In the genomic region with DNA sequence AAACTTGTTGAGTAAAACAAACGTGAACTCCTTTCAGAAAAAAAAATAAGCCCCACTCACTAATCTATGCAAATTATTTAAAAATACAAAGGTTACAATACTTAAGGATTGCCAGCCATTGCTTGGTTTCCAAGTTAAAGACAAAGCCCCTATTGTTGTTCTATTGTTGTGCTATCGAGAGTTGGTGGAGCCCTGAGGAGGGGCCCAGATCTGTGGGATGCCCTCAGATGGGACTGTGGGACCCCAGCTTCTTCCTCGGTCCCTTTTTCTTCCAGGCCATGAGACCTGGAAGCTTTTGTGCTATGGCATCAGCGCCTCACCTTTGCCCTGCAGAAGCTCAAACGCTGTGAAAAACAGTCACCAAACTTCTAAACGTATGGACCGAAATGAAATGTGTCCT, we compare ENCODE assay signal across 22 mouse cellular contexts. TPM values are rescaled to one million over a fixed set of nuclear protein-coding genes. Genes with fewer than 3 reads are reported as not detected.
DNase-seq lines count a peak whose midpoint lies in the region; ATAC-seq and TF ChIP-seq lines count a peak whose summit lies in the region.
"Had no signal": no experiment of that assay in that cellular context is flagged by ENCODE, and none has a peak within 500 bp of the region (broad histone marks: within the 10 kb centered on the region; RNA-seq: fewer than 3 reads in every experiment).

No protein-coding gene starts in this region.

- 26% methylated on average over 7 of the region's 7 CpGs for WGBS in midbrain, embryonic 10.5 days
- WGBS in midbrain, postnatal 0 days: 29% methylated on average over 7 of the region's 7 CpGs
- WGBS in forebrain, embryonic 14.5 days: 25% methylated on average over 7 of the region's 7 CpGs
- WGBS in hindbrain, embryonic 15.5 days: 18% methylated on average over 7 of the region's 7 CpGs

- no peak overlapping the region for H3K4me3 ChIP-seq in midbrain, embryonic 10.5 days
- H3K4me3 ChIP-seq in midbrain, postnatal 0 days (ENCODE audit: low read depth, low read length): no peak overlapping the region
- H3K4me3 ChIP-seq in forebrain, embryonic 14.5 days (ENCODE audit: low read depth, low read length): no peak overlapping the region
- no peak overlapping the region for H3K4me3 ChIP-seq in hindbrain, embryonic 15.5 days
- H3K4me3 ChIP-seq: erythroblast, embryonic 14.5 days; heart, embryonic 12.5 days; left cerebral cortex, adult 2 months; limb, embryonic 10.5 days had no signal

- H3K4me2 ChIP-seq in midbrain, postnatal 0 days (ENCODE audit: low read depth, low read length, poor library complexity, severe bottlenecking): no peak overlapping the region
- H3K4me2 ChIP-seq in forebrain, embryonic 14.5 days (ENCODE audit: low read length): 0 out of 2 replicates have a peak overlapping the region, but pooled peaks have one; percentile 14
- H3K4me2 ChIP-seq in hindbrain, embryonic 15.5 days: peak overlapping the region; percentile 11; the same call in 1 of the 2 replicates
- H3K4me2 ChIP-seq: heart, embryonic 12.5 days; liver, embryonic 11.5 days had no signal

- peaks cover 18% of the 10 kb centered on the region; the same call in 1 of the 2 replicates for H3K27me3 ChIP-seq in midbrain, embryonic 10.5 days (ENCODE audit: low read depth, poor library complexity, severe bottlenecking)
- H3K27me3 ChIP-seq in midbrain, postnatal 0 days (ENCODE audit: insufficient read depth, low read length): no peaks in the 10 kb centered on the region
- H3K27me3 ChIP-seq in forebrain, embryonic 14.5 days (replicated peaks; ENCODE audit: control insufficient read depth, insufficient read depth, low read length): no peaks in the 10 kb centered on the region
- H3K27me3 ChIP-seq in hindbrain, embryonic 15.5 days: no peaks in the 10 kb centered on the region
- H3K27me3 ChIP-seq: heart, embryonic 12.5 days had no signal

- peak overlapping the region; percentile 74 for H3K27ac ChIP-seq in midbrain, embryonic 10.5 days (replicated peaks)
- no peak overlapping the region for H3K27ac ChIP-seq in midbrain, postnatal 0 days (ENCODE audit: low read depth, low read length)
- H3K27ac ChIP-seq in forebrain, embryonic 14.5 days (ENCODE audit: low read depth, low read length): no peak overlapping the region
- H3K27ac ChIP-seq in hindbrain, embryonic 15.5 days (replicated peaks): no peak overlapping the region
- H3K27ac ChIP-seq: left cerebral cortex, adult 2 months; limb, embryonic 10.5 days; macrophage had no signal

- H3K9ac ChIP-seq in midbrain, postnatal 0 days (replicated peaks; ENCODE audit: low read length, poor library complexity, severe bottlenecking): no peak overlapping the region
- H3K9ac ChIP-seq in forebrain, embryonic 14.5 days (ENCODE audit: low read length): no peak overlapping the region
- H3K9ac ChIP-seq in hindbrain, embryonic 15.5 days: no peak overlapping the region
- H3K9ac ChIP-seq: heart, embryonic 12.5 days had no signal

- no peaks in the 10 kb centered on the region for H3K36me3 ChIP-seq in midbrain, embryonic 10.5 days
- no peaks in the 10 kb centered on the region for H3K36me3 ChIP-seq in midbrain, postnatal 0 days (ENCODE audit: insufficient read depth, low read length)
- H3K36me3 ChIP-seq in forebrain, embryonic 14.5 days (ENCODE audit: control insufficient read depth, insufficient read depth, low read length): no peaks in the 10 kb centered on the region
- no peaks in the 10 kb centered on the region for H3K36me3 ChIP-seq in hindbrain, embryonic 15.5 days
- H3K36me3 ChIP-seq: G1E; heart, embryonic 12.5 days; limb, embryonic 10.5 days had no signal

- H3K9me3 ChIP-seq in midbrain, embryonic 10.5 days (replicated peaks): no peaks in the 10 kb centered on the region
- H3K9me3 ChIP-seq in midbrain, postnatal 0 days (ENCODE audit: low read length): no peaks in the 10 kb centered on the region
- H3K9me3 ChIP-seq in forebrain, embryonic 14.5 days (replicated peaks; ENCODE audit: control insufficient read depth, low read length): no peaks in the 10 kb centered on the region
- H3K9me3 ChIP-seq in hindbrain, embryonic 15.5 days: no peaks in the 10 kb centered on the region
- H3K9me3 ChIP-seq: G1E; heart, embryonic 12.5 days; limb, embryonic 10.5 days had no signal

- TF ChIP-seq CTCF in midbrain, postnatal 0 days (IDR thresholded peaks at IDR 0.05): no peak

- H3K4me1 ChIP-seq in midbrain, embryonic 10.5 days: peaks cover 22% of the 10 kb centered on the region
- no peaks in the 10 kb centered on the region for H3K4me1 ChIP-seq in midbrain, postnatal 0 days (ENCODE audit: insufficient read depth, low read length)
- H3K4me1 ChIP-seq in forebrain, embryonic 14.5 days (ENCODE audit: control insufficient read depth, insufficient read depth, low read length): peaks cover 11% of the 10 kb centered on the region
- H3K4me1 ChIP-seq in hindbrain, embryonic 15.5 days (replicated peaks): peaks cover 9% of the 10 kb centered on the region
- H3K4me1 ChIP-seq: heart, embryonic 12.5 days; limb, embryonic 10.5 days had no signal

- peak; percentile 29 for DNase-seq in midbrain, embryonic 10.5 days (ENCODE audit: low spot score)
- DNase-seq in midbrain, postnatal 0 days (ENCODE audit: low spot score): no peak
- peak; percentile 30 for DNase-seq in forebrain, embryonic 14.5 days (ENCODE audit: low spot score)
- peak; percentile 64 for DNase-seq in retina, postnatal 1 day
- no peak for DNase-seq in gastrocnemius, adult 8-10 months (ENCODE audit: low spot score in 2 of 2)
- no peak for DNase-seq in layer of hippocampus, adult 18-20 months (ENCODE audit: low spot score in 2 of 2)
- DNase-seq: cerebellum, postnatal 10 days; heart, postnatal 36 days; kidney, postnatal 10 days; lung, adult 2 months; spleen, adult 18-20 months; thymus, adult 18-20 months had no signal

- no peak for ATAC-seq in midbrain, postnatal 0 days (ENCODE audit: low FRiP score)
- no peak for ATAC-seq in forebrain, embryonic 14.5 days
- no peak for ATAC-seq in hindbrain, embryonic 15.5 days (ENCODE audit: low FRiP score, low read depth)
- ATAC-seq: intestine, postnatal 0 days had no signal

RNA-seq across cellular contexts. Expression of gene Gas2l3, which starts 37.9 kb away (rescaled TPM):
- polyA plus RNA-seq in midbrain, embryonic 10.5 days (2016; fragmentation: Nextera tagmentation; extraction: Ambion mirVana): 18.7 and 19.4 TPM in 2 replicates
- 3.7 and 7.0 TPM in 2 replicates for total RNA-seq in midbrain, postnatal 0 days (2014; rRNA removed)
- polyA plus RNA-seq in midbrain, postnatal 0 days (2015; fragmentation: Nextera tagmentation; extraction: Ambion mirVana): 1.6 and 1.7 TPM in 2 replicates
- polyA plus RNA-seq in forebrain, embryonic 14.5 days (2014; fragmentation: Nextera tagmentation; extraction: Ambion mirVana): 7.7 and 12.3 TPM in 2 replicates
- polyA plus RNA-seq in hindbrain, embryonic 15.5 days (2015; fragmentation: Nextera tagmentation; extraction: Ambion mirVana): 5.5 and 7.4 TPM in 2 replicates
- 1 to 10 TPM in 2 of 4 experiments, under 1 TPM in 2; 0.53 to 1.6 (median 1.1) TPM for total RNA-seq in gastrocnemius, adult 8-10 months (2022)
- 1 to 10 TPM; 2.3 to 2.5 TPM for total RNA-seq in layer of hippocampus, adult 18-20 months (2021)
- polyA plus RNA-seq: G1E had no signal

RNA-seq across cellular contexts. Expression of gene Nr1h4, which starts 51.7 kb away (rescaled TPM):
- polyA plus RNA-seq in midbrain, embryonic 10.5 days (2016; fragmentation: Nextera tagmentation; extraction: Ambion mirVana): 0.07 and 0.20 TPM in 2 replicates
- total RNA-seq in midbrain, postnatal 0 days (2014; rRNA removed): not detected in 2 replicates
- not detected in 2 replicates for polyA plus RNA-seq in midbrain, postnatal 0 days (2015; fragmentation: Nextera tagmentation; extraction: Ambion mirVana)
- 0.14 and 0.17 TPM in 2 replicates for polyA plus RNA-seq in forebrain, embryonic 14.5 days (2014; fragmentation: Nextera tagmentation; extraction: Ambion mirVana)
- polyA plus RNA-seq in hindbrain, embryonic 15.5 days (2015; fragmentation: Nextera tagmentation; extraction: Ambion mirVana): not detected in 2 replicates
- total RNA-seq in gastrocnemius, adult 8-10 months (2022): under 1 TPM in 1 of 4 experiments, not detected in 3; 0.19 TPM
- total RNA-seq in layer of hippocampus, adult 18-20 months (2021): under 1 TPM in 1 of 2 experiments, not detected in 1; 0.20 TPM
- total RNA-seq: G1E; left cerebral cortex, adult 2 months had no signal
- polyA plus RNA-seq: embryonic facial prominence, embryonic 11.5 days; erythroblast, embryonic 14.5 days; G1E; limb, embryonic 10.5 days; macrophage had no signal

Comparison
In these comparisons a context has a peak if more than half of its experiments do, and no peak if none do; other contexts are left out.
1. DNase-seq: peak in midbrain, embryonic 10.5 days (single experiment), forebrain, embryonic 14.5 days (single experiment) and retina, postnatal 1 day (single experiment); none in midbrain, postnatal 0 days (single experiment), gastrocnemius, adult 8-10 months (0 of 2) and layer of hippocampus, adult 18-20 months (0 of 2).